Mouse (Mus musculus): ENCODE results near the gene Dab2ip. TPM values are rescaled to one million over a fixed set of nuclear protein-coding genes. Genes with fewer than 3 reads are reported as not detected.

Gene Dab2ip
- total and polyA plus RNA-seq, 3 experiments = 4.9 to 15.6 (median 7.8) TPM

GRCm38 (mm10) chr2:35598819-35599218 lies 40.8 kb downstream of the Dab2ip start:
- Histone ChIP-seq H3K4me2 (ENCODE audit: insufficient read depth, low read depth, poor library complexity, severe bottlenecking) (no peak overlapping the region), H3K27me3 (replicated peaks) (no peaks in the 10 kb centered on the region), H3K9ac (ENCODE audit: insufficient read depth, low read depth) (no peak overlapping the region), H3K36me3 (replicated peaks in 1 of 2; ENCODE audit: control insufficient read depth in 1 of 2, insufficient read depth in 1 of 2, low read length in 1 of 2) (no peaks in the 10 kb centered on the region), H3K27ac (ENCODE audit: insufficient read depth, low read depth) (no peak overlapping the region), H3K4me1 (ENCODE audit: control insufficient read depth in 1 of 2, insufficient read depth in 2 of 2) (peaks cover 8 to 42% of the 10 kb centered on the region in 2 experiments), H3K79me2 (replicated peaks; ENCODE audit: control insufficient read depth, extremely low read depth, insufficient read depth, poor library complexity, severe bottlenecking) (no peaks in the 10 kb centered on the region), H3K4me3 (replicated peaks in 1 of 3; ENCODE audit: low read depth in 2 of 3, low read length in 2 of 3, poor library complexity in 1 of 3) (no peak overlapping the region), H3K9me3 (replicated peaks; ENCODE audit: low read length) (no peaks in the 10 kb centered on the region)
- TF ChIP-seq TCF12 (IDR thresholded peaks at IDR 0.05; ENCODE audit: low read depth, low read length) = no peak
- TF ChIP-seq EP300 (IDR thresholded peaks at IDR 0.05; ENCODE audit: low read length) = no peak
- TF ChIP-seq PAX5 (IDR thresholded peaks at IDR 0.05; ENCODE audit: low read length) = no peak
- TF ChIP-seq CHD1 (IDR thresholded peaks at IDR 0.05; ENCODE audit: low read depth, low read length) = no peak
- TF ChIP-seq MAFK (IDR thresholded peaks at IDR 0.05; ENCODE audit: insufficient replicate concordance, low read length) = no peak
- no peak for TF ChIP-seq JUN (IDR thresholded peaks at IDR 0.05; ENCODE audit: insufficient read depth, low read depth, low read length)
- no peak for TF ChIP-seq MAX (IDR thresholded peaks at IDR 0.05; ENCODE audit: low read length)
- no peak for TF ChIP-seq ZKSCAN1 (IDR thresholded peaks at IDR 0.05; ENCODE audit: borderline replicate concordance, low read depth, low read length)
- TF ChIP-seq KAT2A (IDR thresholded peaks at IDR 0.05; ENCODE audit: insufficient replicate concordance, low read length) = no peak
- TF ChIP-seq MXI1 (IDR thresholded peaks at IDR 0.05; ENCODE audit: low read depth, low read length) = no peak
- TF ChIP-seq SIN3A (IDR thresholded peaks at IDR 0.05; ENCODE audit: low read length) = no peak
- TF ChIP-seq RCOR1 (conservative IDR thresholded peaks at IDR 0.05; ENCODE audit: low read depth, low read length) = no peak
- TF ChIP-seq BHLHE40 (IDR thresholded peaks at IDR 0.05; ENCODE audit: low read depth, low read length) = no peak
- DNase-seq (ENCODE audit: extremely low read depth) = no peak
- in situ Hi-C loops (cut with MboI; ENCODE audit: low pct_ligation_motif_present, low pct_unique_long_range_greater_than_20kb, low sequenced_read_pairs) = no loop called here
- dilution Hi-C loops (cut with MboI; ENCODE audit: extremely low pct_ligation_motif_present, extremely low pct_unique_long_range_greater_than_20kb, low sequenced_read_pairs) = no loop called here

- Histone ChIP-seq H3K4me3 (replicated peaks in 1 of 3; ENCODE audit: low read depth in 2 of 3, low read length in 2 of 3, poor library complexity in 1 of 3) (no peak overlapping the region), H3K27ac (ENCODE audit: insufficient read depth, low read depth) (no peak overlapping the region), H3K9ac (ENCODE audit: insufficient read depth, low read depth) (no peak overlapping the region), H3K36me3 (replicated peaks in 1 of 2; ENCODE audit: control insufficient read depth in 1 of 2, insufficient read depth in 1 of 2, low read length in 1 of 2) (no peaks in the 10 kb centered on the region), H3K4me2 (ENCODE audit: insufficient read depth, low read depth, poor library complexity, severe bottlenecking) (no peak overlapping the region), H3K27me3 (replicated peaks) (no peaks in the 10 kb centered on the region), H3K4me1 (ENCODE audit: control insufficient read depth in 1 of 2, insufficient read depth in 2 of 2) (peaks cover 0 to 14% of the 10 kb centered on the region in 2 experiments; a peak in 2 of 4 replicates), H3K9me3 (replicated peaks; ENCODE audit: low read length) (no peaks in the 10 kb centered on the region), H3K79me2 (replicated peaks; ENCODE audit: control insufficient read depth, extremely low read depth, insufficient read depth, poor library complexity, severe bottlenecking) (no peaks in the 10 kb centered on the region)
- DNase-seq (ENCODE audit: extremely low read depth) = no peak
- in situ Hi-C loops (cut with MboI; ENCODE audit: low pct_ligation_motif_present, low pct_unique_long_range_greater_than_20kb, low sequenced_read_pairs) (no loop called here), dilution Hi-C loops (cut with MboI; ENCODE audit: extremely low pct_ligation_motif_present, extremely low pct_unique_long_range_greater_than_20kb, low sequenced_read_pairs) (no loop called here)
- no peak for TF ChIP-seq E2F4 (IDR thresholded peaks at IDR 0.05; ENCODE audit: insufficient replicate concordance, low read depth, low read length)
- peak in 1 of 2 experiments; percentile 67; a peak in 2 of 4 replicates for TF ChIP-seq CTCF (conservative IDR thresholded peaks at IDR 0.05 in 1 of 2, IDR thresholded peaks at IDR 0.05 in 1 of 2; ENCODE audit: low read depth in 2 of 2, low read length in 2 of 2)
- no peak for TF ChIP-seq ELF1 (IDR thresholded peaks at IDR 0.05; ENCODE audit: low read depth, low read length)
- TF ChIP-seq RCOR1 (conservative IDR thresholded peaks at IDR 0.05; ENCODE audit: low read depth, low read length) = no peak
- TF ChIP-seq TCF12 (IDR thresholded peaks at IDR 0.05; ENCODE audit: low read depth, low read length) = no peak
- TF ChIP-seq SMC3 (IDR thresholded peaks at IDR 0.05; ENCODE audit: low read depth, low read length) = peak; percentile 24
- TF ChIP-seq MEF2A (IDR thresholded peaks at IDR 0.05; ENCODE audit: borderline replicate concordance, low read depth, low read length) = no peak
- no peak for TF ChIP-seq ZMIZ1 (IDR thresholded peaks at IDR 0.05; ENCODE audit: low read depth, low read length)
- TF ChIP-seq MYC (IDR thresholded peaks at IDR 0.05; ENCODE audit: low read depth, low read length) = no peak
Observed at GRCm38 (mm10) chr2:35601665-35602064, 43.6 kb downstream of the Dab2ip start.
